Mouse (Mus musculus) cortical plate, adult 2 months (tissue): Measurements from ENCODE around the gene Galnt13.

ENCODE experiments used
- CTCF ChIP-seq: fragments of 200-500 bp; IDR thresholded peaks from 2 replicates; pipeline ENCODE4 v1.5.1; 2011; ENCODE audit warnings: mild to moderate bottlenecking, control low read depth, low read length; ENCODE audit not compliant: insufficient read depth; ENCODE audit errors: extremely low read depth
- POLR2A ChIP-seq: fragments of 200-500 bp; IDR thresholded peaks from 2 replicates; pipeline ENCODE4 v1.6.1; 2011; ENCODE audit warnings: mild to moderate bottlenecking, low read length, control low read depth; ENCODE audit not compliant: insufficient read depth; ENCODE audit errors: extremely low read depth

GRCm38 (mm10) chr2:54938075-54938474, 502.0 kb downstream of the Galnt13 start:
- no peak for TF ChIP-seq CTCF
- no peak for TF ChIP-seq POLR2A
